Mouse (Mus musculus): Measurements from ENCODE around the gene Smok3a.
"Not testable (repeated sequence)": the region's sequence is repeated elsewhere in the genome, so short reads cannot be mapped to it uniquely, and the experiment has no call there.

Smok3a gene

GRCm38 (mm10) chr5:138020961-138021479, at the start of gene Smok3a, which contains the start of gene Smok3b:
Gene Smok3a, plus strand, starts transcription at chr5:138021261.
Gene Smok3b, plus strand, starts transcription at chr5:138021429.
- not testable (repeated sequence) for TF ChIP-seq GATA4 (IDR thresholded peaks at IDR 0.05; ENCODE audit: insufficient replicate concordance, low read length)

- no peak for TF ChIP-seq GATA4 (IDR thresholded peaks at IDR 0.05; ENCODE audit: insufficient replicate concordance, low read length)
Measured at GRCm38 (mm10) chr5:137973161-137973560, 47.9 kb upstream of the Smok3a start.

GRCm38 (mm10) chr5:137973738-137974137, 47.3 kb upstream of the Smok3a start:
- TF ChIP-seq GATA4 (IDR thresholded peaks at IDR 0.05; ENCODE audit: insufficient replicate concordance, low read length): no peak

- peak; percentile 31; the same call in 1 of the 2 replicates for TF ChIP-seq GATA4 (IDR thresholded peaks at IDR 0.05; ENCODE audit: insufficient replicate concordance, low read length)
Measured at GRCm38 (mm10) chr5:137974724-137975123, 46.3 kb upstream of the Smok3a start.

GRCm38 (mm10) chr5:137975434-137975833, 45.6 kb upstream of the Smok3a start:
- TF ChIP-seq GATA4 (IDR thresholded peaks at IDR 0.05; ENCODE audit: insufficient replicate concordance, low read length): no peak

GRCm38 (mm10) chr5:137977291-137977690, 43.8 kb upstream of the Smok3a start:
- no peak for TF ChIP-seq GATA4 (IDR thresholded peaks at IDR 0.05; ENCODE audit: insufficient replicate concordance, low read length)

GRCm38 (mm10) chr5:137979081-137979480, 42.0 kb upstream of the Smok3a start:
- TF ChIP-seq GATA4 (IDR thresholded peaks at IDR 0.05; ENCODE audit: insufficient replicate concordance, low read length): no peak

- no peak for TF ChIP-seq GATA4 (IDR thresholded peaks at IDR 0.05; ENCODE audit: insufficient replicate concordance, low read length)
Measured at GRCm38 (mm10) chr5:137981300-137981699, 39.8 kb upstream of the Smok3a start, which contains the start of gene Azgp1. Gene Azgp1, plus strand, starts transcription at chr5:137981520.

GRCm38 (mm10) chr5:137986351-137986750, 34.7 kb upstream of the Smok3a start:
- TF ChIP-seq GATA4 (IDR thresholded peaks at IDR 0.05; ENCODE audit: insufficient replicate concordance, low read length): no peak

GRCm38 (mm10) chr5:138009437-138009836, 11.6 kb upstream of the Smok3a start:
- no peak for TF ChIP-seq GATA4 (IDR thresholded peaks at IDR 0.05; ENCODE audit: insufficient replicate concordance, low read length)

- peak; percentile 62; the same call in 1 of the 2 replicates for TF ChIP-seq GATA4 (IDR thresholded peaks at IDR 0.05; ENCODE audit: insufficient replicate concordance, low read length)
Measured at GRCm38 (mm10) chr5:138012382-138012781, 8.7 kb upstream of the Smok3a start.

- no peak for TF ChIP-seq GATA4 (IDR thresholded peaks at IDR 0.05; ENCODE audit: insufficient replicate concordance, low read length)
Measured at GRCm38 (mm10) chr5:138016530-138016929, 4.5 kb upstream of the Smok3a start.

- TF ChIP-seq GATA4 (IDR thresholded peaks at IDR 0.05; ENCODE audit: insufficient replicate concordance, low read length): no peak
Measured at GRCm38 (mm10) chr5:138016997-138017396, 4.1 kb upstream of the Smok3a start.

GRCm38 (mm10) chr5:138052894-138053293, 31.8 kb downstream of the Smok3a start, which contains the start of gene Smok3c:
Gene Smok3c, plus strand, starts transcription at chr5:138053194.
- not testable (repeated sequence) for TF ChIP-seq GATA4 (IDR thresholded peaks at IDR 0.05; ENCODE audit: insufficient replicate concordance, low read length)

GRCm38 (mm10) chr5:138073803-138074202, 52.7 kb downstream of the Smok3a start:
- TF ChIP-seq GATA4 (IDR thresholded peaks at IDR 0.05; ENCODE audit: insufficient replicate concordance, low read length): no peak

- no peak for TF ChIP-seq GATA4 (IDR thresholded peaks at IDR 0.05; ENCODE audit: insufficient replicate concordance, low read length)
Measured at GRCm38 (mm10) chr5:138075684-138076083, 54.6 kb downstream of the Smok3a start.

- peak; percentile 68; the same call in 1 of the 2 replicates for TF ChIP-seq GATA4 (IDR thresholded peaks at IDR 0.05; ENCODE audit: insufficient replicate concordance, low read length)
Measured at GRCm38 (mm10) chr5:138076148-138076547, 55.1 kb downstream of the Smok3a start.
